Mouse (Mus musculus) lung, adult 2 months (tissue): ENCODE measurements around the gene Cdyl2. TPM values are rescaled to one million over a fixed set of nuclear protein-coding genes. Genes with fewer than 3 reads are reported as not detected.

Experiments used
- DNase-seq: peaks from one replicate; pipeline ENCODE4 v3.0.0; 2022
- H3K4me1 ChIP-seq: fragments of 200-500 bp; 2 replicates; pipeline ENCODE4 v1.6.1; 2011; ENCODE audit warnings: low read length; ENCODE audit not compliant: control insufficient read depth, insufficient read depth
- H3K4me3 ChIP-seq: fragments of 200-500 bp; replicated peaks from 2 replicates; pipeline ENCODE3; 2011; ENCODE audit warnings: low read depth, mild to moderate bottlenecking, control low read depth, low read length; ENCODE audit errors: extremely low read depth
- CTCF ChIP-seq: fragments of 200-500 bp; IDR thresholded peaks from 2 replicates; pipeline ENCODE4 v1.5.1; 2011; ENCODE audit warnings: mild to moderate bottlenecking, low read length, control low read depth; ENCODE audit not compliant: insufficient read depth
- POLR2A ChIP-seq: fragments of 200-500 bp; IDR thresholded peaks from 2 replicates; pipeline ENCODE4 v1.6.1; 2011; ENCODE audit warnings: low read depth, mild to moderate bottlenecking, control low read depth, low read length, borderline replicate concordance; ENCODE audit errors: extremely low read depth
- WGBS: fragments of 180-500 bp; shearing (Covaris S2); methylation state at CpG from one replicate; pipeline ENCODE4 v1.1.7; 2018; 5-methylcytosine and 5-hydroxymethylcytosine counted together
- polyA plus RNA-seq: library from polyadenylated mRNA; depleted of rRNA; stranded (reverse); fragments of >200 nt; gene quantifications from 2 replicates; pipeline ENCODE4 v1.2.3, GENCODE M21; 2012

Cdyl2 gene
- polyA plus RNA-seq, 1 experiment = 3.2 TPM

DNA sequence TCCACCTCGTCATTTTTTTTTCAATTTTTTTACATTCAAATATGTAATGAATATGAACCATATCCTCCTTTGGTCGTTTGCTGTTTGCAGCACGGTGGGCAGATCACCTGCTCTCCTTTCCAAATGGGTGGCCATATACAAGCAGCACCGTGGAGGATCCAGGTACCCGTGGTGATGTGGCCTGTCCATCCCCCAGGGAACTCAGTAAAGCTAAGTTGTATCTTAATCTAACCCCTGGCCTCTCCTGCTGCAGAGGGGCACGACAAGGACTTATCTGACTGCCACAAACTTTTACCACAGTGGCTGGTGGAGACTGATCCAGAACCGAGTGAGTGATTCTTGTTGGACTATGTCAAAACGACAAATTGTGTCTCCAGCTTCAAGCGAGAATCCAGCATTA is 1.4 kb upstream of the Cdyl2 start:
- no peak overlapping the region for H3K4me3 ChIP-seq
- no peak for TF ChIP-seq CTCF
- no peak for TF ChIP-seq POLR2A
- 68% methylated on average over 9 of the region's 9 CpGs for WGBS
- 0 out of 2 replicates have a peak, but pooled peaks cover 6% of the 10 kb centered on the region for H3K4me1 ChIP-seq
- no peak for DNase-seq

DNA sequence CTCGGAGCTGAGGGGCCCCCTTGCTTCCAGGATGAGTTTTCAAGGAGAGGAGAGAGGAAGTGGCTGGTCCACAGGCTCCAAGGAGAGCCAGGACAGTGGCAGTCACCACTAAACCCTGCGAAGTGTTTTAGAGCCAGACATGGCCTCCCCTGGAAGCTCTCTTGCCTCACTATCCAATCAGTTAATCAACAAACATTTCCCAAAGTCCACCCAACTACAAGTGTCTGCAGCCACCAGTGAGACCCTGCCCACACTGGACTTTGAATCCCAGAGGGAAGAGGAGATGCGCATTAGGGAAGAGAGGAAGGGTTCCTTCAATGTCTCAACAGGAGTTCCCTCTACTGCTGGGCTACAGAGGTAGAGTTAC is 840 bp upstream of the Cdyl2 start:
- no peak for TF ChIP-seq POLR2A
- TF ChIP-seq CTCF = no peak
- WGBS = 39% methylated on average over 3 of the region's 3 CpGs

DNA sequence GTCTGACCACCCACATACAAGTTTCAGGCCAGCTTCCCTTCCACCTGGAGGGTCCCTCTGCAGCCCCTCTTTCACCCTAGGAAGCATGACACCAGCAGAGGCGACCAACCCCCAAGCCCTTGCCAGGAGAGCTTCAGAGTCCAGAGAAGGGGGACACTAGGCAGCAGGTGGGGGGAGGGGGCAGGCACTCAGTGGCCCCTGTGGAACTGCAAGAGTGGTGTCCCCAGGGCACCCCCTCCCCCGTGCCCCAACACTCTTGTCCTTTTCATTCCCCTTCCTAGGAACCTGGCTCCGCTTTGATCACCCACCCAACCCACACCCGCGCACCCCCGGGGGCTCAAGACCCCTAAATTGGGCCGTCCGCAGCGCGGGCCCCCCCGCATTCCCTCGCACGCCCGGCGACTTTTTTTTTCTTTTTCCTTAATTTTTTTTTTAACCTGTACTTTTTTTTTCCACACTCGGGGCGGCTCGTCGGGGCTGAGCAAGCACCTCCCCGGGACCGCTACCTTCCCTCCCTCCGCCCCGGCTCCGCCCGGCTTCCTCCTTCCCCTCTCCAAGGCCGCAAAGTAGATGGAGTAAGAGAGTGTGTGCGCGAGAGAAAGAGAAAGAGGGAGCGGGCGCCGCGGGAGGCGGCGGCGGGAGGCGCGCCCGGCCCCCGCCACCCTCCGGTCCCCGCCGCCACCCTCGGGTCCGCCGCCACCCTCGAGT is 661 bp downstream of the Cdyl2 start:
- peak overlapping the region; percentile 100 for H3K4me3 ChIP-seq
- no peak for TF ChIP-seq CTCF
- no peak for TF ChIP-seq POLR2A
- WGBS = 1% methylated on average over 37 of the region's 46 CpGs

More for the DNA sequence above, 840 bp upstream of the Cdyl2 start:
- H3K4me1 ChIP-seq = 0 out of 2 replicates have a peak, but pooled peaks cover 6% of the 10 kb centered on the region
- DNase-seq = no peak
- H3K4me3 ChIP-seq = peak overlapping the region; percentile 39

DNA sequence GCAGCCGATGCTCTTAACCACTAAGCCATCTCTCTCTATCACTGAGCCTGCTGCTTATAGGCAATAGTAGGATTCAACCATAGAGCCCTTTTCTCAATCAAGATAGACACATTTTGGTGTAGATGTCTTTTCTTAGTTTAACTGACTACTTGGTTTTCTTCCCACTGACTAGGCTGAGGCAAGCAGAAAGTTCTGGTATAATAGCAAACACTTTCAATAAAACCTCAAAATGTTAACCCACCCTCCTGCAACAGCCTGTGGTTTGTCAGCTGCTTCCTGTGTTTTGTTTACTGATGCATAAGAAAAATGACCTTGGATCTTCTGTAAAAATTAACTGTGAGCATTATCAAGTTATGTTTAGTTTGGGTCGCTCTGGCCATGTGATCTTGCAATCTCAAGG is 11.3 kb downstream of the Cdyl2 start:
- Histone ChIP-seq H3K4me3 (no peak overlapping the region), H3K4me1 (no peaks in the 10 kb centered on the region)
- TF ChIP-seq POLR2A = no peak
- 77% methylated on average over 2 of the region's 2 CpGs for WGBS
- no peak for DNase-seq

More for the DNA sequence above, 661 bp downstream of the Cdyl2 start:
- H3K4me1 ChIP-seq = 0 out of 2 replicates have a peak, but pooled peaks cover 6% of the 10 kb centered on the region
- peak; percentile 4 for DNase-seq

DNA sequence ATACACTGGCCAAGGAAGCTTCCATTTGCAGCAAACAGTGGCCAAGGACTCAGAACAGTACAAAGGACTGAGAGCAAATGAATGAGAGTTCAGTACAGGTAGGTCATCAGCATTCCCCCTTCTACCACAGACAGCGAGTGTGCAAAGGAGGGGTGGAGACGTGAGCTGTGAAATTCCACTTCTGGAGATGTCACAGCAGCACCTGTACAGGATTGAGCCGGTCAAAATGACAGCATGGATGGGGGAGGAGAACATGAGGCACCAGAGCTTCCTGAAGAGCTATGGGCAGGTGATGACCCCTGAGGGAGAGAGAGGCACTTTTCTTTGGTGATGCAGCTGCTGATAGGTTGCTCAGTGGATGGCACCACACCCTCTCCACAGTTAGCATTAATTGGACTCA is 25.3 kb downstream of the Cdyl2 start:
- H3K4me3 ChIP-seq = no peak overlapping the region
- no peak for TF ChIP-seq POLR2A
- no peak for TF ChIP-seq CTCF
- no peaks in the 10 kb centered on the region for H3K4me1 ChIP-seq
- 78% methylated on average over 3 of the region's 3 CpGs for WGBS
- DNase-seq = no peak

DNA sequence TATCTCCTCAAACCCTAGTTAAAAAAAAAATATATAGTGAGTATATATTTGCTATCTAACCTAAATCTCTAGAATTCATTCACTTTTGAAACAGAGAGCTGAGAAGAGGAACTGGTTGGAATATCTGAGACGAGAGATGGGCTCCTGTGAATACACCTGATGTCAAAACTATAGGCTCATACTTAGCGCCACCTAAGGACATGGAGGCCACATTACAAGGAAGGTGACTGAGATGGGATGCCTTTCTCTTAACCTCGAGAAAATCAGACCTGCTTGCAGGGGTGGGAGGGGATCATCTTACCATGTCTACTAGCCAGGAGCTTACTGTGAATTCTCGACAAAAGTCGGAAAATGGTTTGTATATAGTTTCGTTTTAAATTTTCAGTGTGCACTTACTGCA is 30.3 kb downstream of the Cdyl2 start:
- TF ChIP-seq POLR2A = no peak
- no peak for TF ChIP-seq CTCF
- H3K4me3 ChIP-seq = no peak overlapping the region
- H3K4me1 ChIP-seq = no peaks in the 10 kb centered on the region
- 85% methylated on average over 6 of the region's 6 CpGs for WGBS
- DNase-seq = no peak

DNA sequence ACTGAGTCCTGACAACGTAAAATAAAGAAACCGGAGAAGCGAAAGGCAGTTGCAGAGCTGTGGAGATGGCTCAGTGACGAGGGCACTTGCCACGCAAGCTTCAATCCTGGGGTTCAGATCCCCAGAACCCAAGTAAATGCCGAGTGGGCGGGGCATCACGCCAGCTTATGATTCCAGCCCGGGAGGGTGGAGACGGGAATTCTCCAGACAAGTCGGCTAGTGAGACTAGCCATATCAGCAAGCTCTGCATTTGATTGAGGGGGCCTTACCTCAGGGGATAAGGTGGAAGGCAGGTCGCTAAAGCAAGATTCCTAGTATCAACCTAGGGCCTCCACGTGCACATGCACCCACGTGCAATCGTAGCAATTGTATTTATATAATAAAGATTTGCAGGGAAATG is 39.9 kb downstream of the Cdyl2 start:
- no peak for TF ChIP-seq POLR2A
- TF ChIP-seq CTCF = no peak
- WGBS = 76% methylated on average over 15 of the region's 15 CpGs
- no peak for DNase-seq
- Histone ChIP-seq H3K4me1 (no peaks in the 10 kb centered on the region), H3K4me3 (no peak overlapping the region)

DNA sequence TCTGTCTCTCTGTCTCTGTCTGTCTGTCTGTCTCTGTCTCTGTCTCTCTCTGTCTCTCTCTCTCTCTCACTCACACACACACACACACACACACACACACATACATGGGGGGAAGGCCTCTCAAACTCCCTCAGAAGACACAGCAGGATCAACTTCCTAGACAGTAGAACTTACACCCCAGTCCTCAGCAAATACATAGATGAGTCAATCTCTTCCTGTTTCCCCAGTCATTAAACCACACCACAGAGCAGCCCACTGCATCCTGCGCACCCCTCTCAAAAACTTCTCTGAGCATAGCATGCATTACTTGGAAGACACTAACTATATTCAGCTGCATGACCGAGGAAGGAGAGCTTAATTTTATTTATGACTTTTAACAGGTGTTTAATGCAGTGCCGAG is 43.0 kb downstream of the Cdyl2 start:
- no peak for DNase-seq
- TF ChIP-seq CTCF (no peak), POLR2A (no peak)
- Histone ChIP-seq H3K4me1 (no peaks in the 10 kb centered on the region), H3K4me3 (no peak overlapping the region)
- 83% methylated on average over 3 of the region's 3 CpGs for WGBS

DNA sequence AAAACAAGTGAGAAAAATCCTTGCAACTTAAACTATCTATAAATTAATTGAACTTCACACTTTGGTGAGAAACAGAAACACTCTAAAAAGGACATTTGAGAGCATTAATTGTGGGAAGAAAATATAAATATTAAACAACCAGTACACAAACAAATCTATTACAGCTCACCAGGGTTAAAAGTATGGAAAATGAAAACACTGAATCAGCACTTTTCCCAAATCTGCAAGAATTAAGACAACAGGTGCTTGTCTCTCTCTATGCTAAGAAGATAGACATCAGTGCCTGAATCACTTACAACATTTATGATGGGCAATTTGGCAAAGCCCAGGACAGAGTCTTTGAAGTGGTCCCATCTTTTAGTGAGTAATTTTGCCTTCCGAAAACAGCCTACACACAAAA is 56.6 kb downstream of the Cdyl2 start:
- no peaks in the 10 kb centered on the region for H3K4me1 ChIP-seq
- no peak for DNase-seq
- WGBS = 89% methylated on average over 1 of the region's 1 CpGs
- TF ChIP-seq POLR2A = no peak
- no peak for TF ChIP-seq CTCF
- no peak overlapping the region for H3K4me3 ChIP-seq

DNA sequence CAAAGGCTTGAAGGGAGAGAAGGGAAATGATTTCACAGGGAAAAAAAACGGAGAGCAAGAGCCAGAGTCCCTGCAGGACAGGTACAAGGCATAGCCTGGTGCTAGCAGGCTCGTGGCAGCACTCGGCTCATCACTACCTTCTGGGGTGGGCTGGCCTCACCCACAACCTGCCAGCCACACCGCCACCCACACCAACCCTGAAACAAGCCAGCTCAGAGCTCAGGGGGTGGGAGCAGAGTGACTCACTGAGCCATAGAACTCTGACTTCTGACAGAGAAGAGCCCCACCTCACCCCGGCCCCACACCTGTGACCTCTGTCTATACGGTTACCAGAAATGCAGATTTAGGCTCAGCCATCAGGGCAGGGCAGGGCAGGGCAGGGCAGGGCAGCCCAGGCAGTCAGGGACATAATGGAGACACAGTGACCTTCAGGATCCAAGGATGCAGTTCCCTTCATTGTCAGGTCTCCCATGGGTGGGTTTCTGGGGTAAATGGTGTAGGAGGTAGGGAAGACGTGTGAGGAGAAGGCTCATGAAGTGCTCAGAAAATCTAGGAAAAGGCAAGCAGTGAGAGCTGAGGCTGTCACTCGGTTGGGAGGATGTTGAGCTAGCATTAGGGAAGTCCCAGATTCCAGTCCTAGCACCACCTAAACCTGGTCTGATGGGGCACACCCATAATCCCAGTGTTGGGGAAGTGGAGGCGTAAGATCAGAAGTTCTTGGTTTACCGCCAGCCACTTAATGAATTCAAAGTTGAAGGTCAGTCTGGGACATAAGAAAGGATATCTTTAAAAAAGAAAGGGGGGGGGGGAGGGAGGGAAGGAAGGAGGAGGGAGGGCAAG is 58.6 kb downstream of the Cdyl2 start:
- Histone ChIP-seq H3K4me3 (no peak overlapping the region), H3K4me1 (no peaks in the 10 kb centered on the region)
- 76% methylated on average over 10 of the region's 10 CpGs for WGBS
- no peak for DNase-seq
- no peak for TF ChIP-seq CTCF
- no peak for TF ChIP-seq POLR2A

DNA sequence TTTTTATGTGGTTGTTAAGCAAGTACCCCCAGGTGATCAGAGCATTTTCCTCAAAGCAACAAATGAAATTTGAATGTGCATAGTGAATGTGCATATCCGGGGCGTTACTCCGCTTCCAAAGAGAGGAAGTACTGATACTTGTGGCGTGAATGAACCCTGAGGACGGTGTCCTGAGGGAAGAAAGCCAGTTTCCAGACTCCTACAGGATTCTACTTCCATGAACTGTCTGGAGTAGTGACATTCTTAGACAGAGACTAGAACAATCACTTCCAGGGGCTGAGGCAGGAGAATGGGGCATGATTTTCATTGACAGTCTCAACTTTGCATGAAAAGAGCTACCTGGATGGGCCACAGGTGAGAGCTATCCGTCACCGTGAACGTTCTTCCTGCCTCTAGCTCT is 59.3 kb downstream of the Cdyl2 start:
- DNase-seq = no peak
- no peak for TF ChIP-seq CTCF
- TF ChIP-seq POLR2A = no peak
- Histone ChIP-seq H3K4me1 (no peaks in the 10 kb centered on the region), H3K4me3 (no peak overlapping the region)
- WGBS = 84% methylated on average over 8 of the region's 8 CpGs
